Mouse (Mus musculus): ENCODE measurements at regions not wholly inside any gene's neighbourhood (a gene's known extent, or its start where the extent isn't known, plus 50 kb on each side); places are given as distances from the start of the nearest gene placed in this dataset.

- no peak for DNase-seq (ENCODE audit: low spot score)
Observed at GRCm38 (mm10) chr4:99348674-99349073, 53.0 kb downstream of the Gm12689 start.

DNA sequence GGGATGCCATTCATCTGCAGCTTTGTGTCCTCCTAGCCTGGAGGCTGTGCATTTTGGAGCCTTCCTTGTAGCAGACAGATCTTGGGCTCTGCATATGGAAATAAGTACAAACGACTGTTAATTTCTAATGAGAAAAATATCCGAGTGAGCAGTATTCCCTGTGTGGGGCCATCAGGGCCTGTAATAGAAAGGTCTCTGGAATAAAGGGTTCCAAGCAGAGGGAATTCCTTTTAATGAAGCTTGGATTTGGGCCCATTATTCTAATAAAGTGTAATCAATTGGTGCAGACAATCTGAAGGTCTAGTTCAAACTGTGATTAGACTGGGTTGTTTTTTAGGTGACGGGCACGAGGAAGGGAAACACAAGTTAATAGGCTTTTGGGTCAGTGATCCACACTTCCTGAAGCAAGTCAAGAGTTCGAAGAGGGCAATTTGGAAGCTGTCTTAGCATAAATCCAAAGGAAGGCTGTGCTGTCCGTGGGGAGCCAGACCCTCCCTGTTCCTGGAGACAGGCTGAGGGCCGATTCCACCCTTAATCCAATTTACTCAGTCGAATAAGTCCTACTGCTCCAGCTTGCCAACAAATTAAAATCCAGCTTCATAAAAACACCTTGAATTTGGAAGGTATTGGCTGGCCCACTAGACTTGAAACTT is 57.5 kb downstream of the Gm12689 start:
- no peak for DNase-seq (ENCODE audit: low spot score)

DNA sequence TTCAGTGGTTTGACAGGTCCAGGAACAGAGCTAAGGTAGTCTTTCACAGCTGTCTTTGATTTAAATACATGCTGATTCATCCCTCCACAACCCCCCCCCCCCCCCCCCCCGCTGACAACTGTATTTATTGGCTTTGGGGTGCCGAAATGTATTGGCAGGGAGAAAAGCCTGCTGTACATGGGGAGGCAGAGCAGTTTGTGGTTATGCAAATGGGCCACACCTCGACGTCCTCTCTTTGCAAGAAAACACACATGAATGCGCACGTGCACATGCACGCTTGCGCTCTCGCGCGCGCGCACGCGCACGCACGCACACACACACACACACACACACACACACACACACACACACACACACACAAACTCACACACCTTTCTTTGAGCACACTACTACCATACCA is 58.5 kb downstream of the Gm12689 start:
- no peak for DNase-seq (ENCODE audit: low spot score)

- no peak for DNase-seq (ENCODE audit: low spot score)
Observed at GRCm38 (mm10) chr4:99354835-99355234, 59.1 kb downstream of the Gm12689 start.

- no peak for DNase-seq (ENCODE audit: low spot score)
Observed at GRCm38 (mm10) chr4:99368036-99368435, 72.3 kb downstream of the Gm12689 start.

- DNase-seq (ENCODE audit: low spot score): no peak
Observed at GRCm38 (mm10) chr4:99371162-99371561, 75.5 kb downstream of the Gm12689 start.

- DNase-seq (ENCODE audit: low spot score): no peak
Observed at GRCm38 (mm10) chr4:99376171-99376570, 80.5 kb downstream of the Gm12689 start.

- no peak for DNase-seq (ENCODE audit: low spot score)
Observed at GRCm38 (mm10) chr4:99376911-99377310, 81.2 kb downstream of the Gm12689 start.

DNA sequence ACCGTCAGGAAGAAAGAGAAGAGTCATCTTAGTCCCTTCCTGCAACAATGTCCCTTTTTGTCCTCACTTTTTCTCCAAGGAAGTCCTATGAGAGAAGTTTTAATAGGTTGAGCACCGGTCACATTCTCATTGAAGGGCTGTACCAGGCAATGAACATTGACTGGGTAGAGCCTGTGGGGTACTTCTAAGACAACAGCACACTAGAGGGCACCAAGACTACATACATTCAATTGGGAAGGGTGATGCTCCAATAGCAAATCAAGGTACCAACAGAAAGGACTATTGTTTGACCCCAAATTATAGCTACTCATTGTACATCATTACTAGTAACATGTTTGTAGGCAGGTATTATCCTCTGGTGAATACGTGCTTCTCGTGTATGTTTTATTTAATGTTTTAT is 84.3 kb downstream of the Gm12689 start:
- DNase-seq (ENCODE audit: low spot score): no peak

GRCm38 (mm10) chr4:99385381-99385780 is 89.7 kb downstream of the Gm12689 start:
- DNase-seq (ENCODE audit: low spot score): no peak

DNA sequence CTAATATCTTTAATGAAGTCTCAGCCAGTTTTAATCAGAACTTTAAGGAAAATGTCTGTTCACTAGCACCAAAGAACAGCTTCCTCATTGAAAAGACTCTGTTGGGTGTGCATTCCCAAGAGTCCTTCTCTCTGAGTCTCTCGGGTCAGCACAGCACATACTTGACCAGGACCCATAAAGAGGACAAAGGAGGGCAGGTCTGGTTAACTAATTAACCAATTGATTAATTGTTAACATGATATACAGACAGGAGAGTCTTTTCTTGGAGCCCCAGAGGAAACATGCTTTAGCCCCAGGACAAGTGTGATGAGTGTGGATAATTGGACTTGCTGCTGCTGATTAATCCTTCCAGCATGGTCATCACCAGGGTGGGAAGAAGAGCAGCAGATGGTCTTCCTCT is 93.7 kb downstream of the Gm12689 start:
- no peak for DNase-seq (ENCODE audit: low spot score)

DNA sequence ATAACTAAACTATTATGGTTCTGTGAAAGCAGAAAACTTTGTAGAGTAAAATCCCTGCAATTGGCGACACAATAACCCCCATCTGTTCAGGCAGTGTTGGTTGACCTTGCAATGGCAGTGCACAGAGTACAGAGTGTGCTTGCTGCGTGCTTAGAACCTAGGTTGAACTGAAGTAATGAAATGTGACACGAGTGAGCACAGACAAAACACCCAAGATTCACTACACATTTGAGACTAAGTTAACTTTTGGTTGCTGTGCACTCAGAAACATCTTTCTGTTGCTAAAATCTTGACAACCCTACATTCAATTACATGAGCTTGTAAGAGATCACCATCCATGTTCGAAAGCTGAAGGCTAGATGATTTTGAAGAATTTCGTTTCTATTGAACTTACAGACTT is 97.3 kb downstream of the Gm12689 start:
- DNase-seq (ENCODE audit: low spot score): no peak

DNA sequence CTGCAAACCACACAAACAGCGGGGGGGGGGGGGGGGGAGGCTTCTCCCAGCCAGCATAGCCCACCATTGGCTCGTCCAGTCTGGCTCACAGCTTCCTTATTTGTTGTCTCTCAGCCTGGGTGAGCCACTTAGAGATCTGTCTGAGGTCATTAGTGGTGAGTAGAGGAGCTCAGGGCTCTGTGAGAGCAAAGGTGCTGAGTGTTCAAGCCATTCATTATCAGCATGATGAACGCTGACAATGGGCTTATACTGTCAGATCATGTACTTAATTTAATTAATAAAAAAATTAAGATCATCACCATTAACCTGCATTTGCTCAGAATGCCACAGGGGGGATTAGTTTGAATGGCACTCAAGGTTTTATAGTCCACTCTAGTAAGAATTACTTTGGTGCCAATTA is 98.5 kb downstream of the Gm12689 start:
- no peak for DNase-seq (ENCODE audit: low spot score)

DNA sequence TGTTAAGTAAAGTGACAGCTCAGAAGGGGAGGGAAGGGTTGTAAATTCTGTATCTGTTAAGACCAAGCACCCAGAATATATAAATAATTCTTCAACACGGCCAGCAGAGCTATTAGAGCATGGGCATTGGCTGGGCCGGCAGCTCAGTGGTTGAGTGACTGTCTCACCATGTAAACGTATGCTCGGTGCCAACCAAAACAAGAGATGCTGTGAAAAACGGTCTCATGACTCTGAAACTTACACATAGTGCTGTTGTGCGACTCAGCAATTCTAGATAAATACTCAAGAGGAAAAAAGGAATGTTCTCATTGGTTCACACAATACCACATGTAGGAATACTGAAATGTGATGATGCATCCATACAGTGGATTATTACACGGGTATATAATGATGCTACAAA is 111.8 kb downstream of the Gm12689 start:
- no peak for DNase-seq (ENCODE audit: low spot score)

- no peak for DNase-seq (ENCODE audit: low spot score)
Observed at GRCm38 (mm10) chr4:99423449-99423848, 127.7 kb downstream of the Gm12689 start.

DNA sequence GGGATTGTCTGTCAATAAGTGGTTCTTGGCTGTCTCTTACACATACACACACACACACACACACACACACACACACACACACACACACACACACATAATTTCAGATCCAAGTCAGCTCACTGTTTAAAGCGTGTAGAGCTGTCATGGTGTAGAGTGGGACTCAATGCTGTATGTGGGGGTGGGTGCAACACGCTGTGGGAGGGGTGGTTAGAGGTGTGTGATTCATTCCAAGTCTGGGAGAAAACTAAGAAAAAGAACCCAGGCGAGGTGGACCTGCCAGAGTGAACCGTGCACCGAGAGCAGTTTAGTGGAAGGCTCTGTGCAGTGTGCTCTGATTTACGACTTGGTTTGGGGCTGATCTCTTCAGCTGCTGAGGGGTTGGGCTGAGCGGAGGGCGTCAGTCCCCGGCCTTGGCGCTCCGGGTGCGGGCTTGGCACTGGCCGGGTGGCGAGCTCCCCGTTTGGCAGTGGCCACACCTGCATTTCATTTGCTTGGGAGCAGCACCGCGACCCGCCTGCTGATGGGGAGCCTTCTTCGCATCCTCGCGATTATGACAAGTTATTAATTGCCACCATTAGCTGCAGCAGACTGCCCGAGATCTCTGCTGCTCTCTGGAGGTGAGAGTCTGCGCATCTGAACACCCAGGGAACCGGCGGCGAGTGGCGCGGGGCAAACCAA is 149.5 kb downstream of the Gm12689 start:
- DNase-seq (ENCODE audit: low spot score): no peak

DNA sequence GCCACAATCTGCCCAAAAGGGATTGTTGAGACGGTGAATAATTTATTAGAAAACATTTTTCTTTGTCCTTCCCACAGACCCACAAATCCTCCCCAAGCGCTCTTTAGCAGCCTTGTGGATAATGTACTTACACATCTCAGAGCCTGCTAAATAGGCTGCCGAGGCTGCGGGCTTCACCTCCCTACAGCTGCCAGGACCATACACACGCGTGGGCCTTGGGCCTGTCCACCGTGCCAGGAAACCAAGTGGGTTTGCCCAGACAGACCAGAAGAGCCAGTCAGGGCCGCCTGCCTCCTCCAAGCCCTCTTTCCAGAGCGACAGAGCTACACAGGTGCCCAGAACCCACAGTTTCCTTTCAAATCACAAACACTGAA is 150.0 kb downstream of the Gm12689 start:
- DNase-seq (ENCODE audit: low spot score): no peak

GRCm38 (mm10) chr4:99458984-99459383 is 163.3 kb downstream of the Gm12689 start:
- no peak for DNase-seq (ENCODE audit: low spot score)

DNA sequence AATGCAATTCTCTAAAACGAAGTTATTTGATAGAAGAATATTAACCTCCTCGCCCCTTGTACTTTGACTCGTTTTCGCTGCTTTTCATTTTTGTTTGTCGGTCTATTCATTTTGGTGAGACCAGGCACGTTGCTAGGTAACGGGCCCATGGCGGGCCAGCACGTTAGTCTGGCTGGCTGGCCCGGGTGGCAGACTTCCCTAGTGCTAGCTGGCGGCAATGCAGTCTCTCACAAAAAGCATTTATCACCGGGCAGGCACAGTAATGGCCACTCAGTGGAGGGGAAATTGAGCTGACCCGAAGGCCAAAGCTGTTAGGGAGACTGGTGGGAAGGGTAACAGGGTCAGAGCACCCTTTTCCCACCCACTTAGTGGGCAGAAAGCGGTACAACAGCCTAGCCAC is 163.7 kb downstream of the Gm12689 start:
- no peak for DNase-seq (ENCODE audit: low spot score)

- no peak for DNase-seq (ENCODE audit: low spot score)
Observed at GRCm38 (mm10) chr4:99465493-99465892, 169.8 kb downstream of the Gm12689 start.

- no peak for DNase-seq (ENCODE audit: low spot score)
Observed at GRCm38 (mm10) chr4:99475701-99476218, 180.1 kb downstream of the Gm12689 start.

GRCm38 (mm10) chr4:99484271-99484670 is 171.8 kb upstream of the Foxd3 start:
- DNase-seq (ENCODE audit: low spot score): no peak

DNA sequence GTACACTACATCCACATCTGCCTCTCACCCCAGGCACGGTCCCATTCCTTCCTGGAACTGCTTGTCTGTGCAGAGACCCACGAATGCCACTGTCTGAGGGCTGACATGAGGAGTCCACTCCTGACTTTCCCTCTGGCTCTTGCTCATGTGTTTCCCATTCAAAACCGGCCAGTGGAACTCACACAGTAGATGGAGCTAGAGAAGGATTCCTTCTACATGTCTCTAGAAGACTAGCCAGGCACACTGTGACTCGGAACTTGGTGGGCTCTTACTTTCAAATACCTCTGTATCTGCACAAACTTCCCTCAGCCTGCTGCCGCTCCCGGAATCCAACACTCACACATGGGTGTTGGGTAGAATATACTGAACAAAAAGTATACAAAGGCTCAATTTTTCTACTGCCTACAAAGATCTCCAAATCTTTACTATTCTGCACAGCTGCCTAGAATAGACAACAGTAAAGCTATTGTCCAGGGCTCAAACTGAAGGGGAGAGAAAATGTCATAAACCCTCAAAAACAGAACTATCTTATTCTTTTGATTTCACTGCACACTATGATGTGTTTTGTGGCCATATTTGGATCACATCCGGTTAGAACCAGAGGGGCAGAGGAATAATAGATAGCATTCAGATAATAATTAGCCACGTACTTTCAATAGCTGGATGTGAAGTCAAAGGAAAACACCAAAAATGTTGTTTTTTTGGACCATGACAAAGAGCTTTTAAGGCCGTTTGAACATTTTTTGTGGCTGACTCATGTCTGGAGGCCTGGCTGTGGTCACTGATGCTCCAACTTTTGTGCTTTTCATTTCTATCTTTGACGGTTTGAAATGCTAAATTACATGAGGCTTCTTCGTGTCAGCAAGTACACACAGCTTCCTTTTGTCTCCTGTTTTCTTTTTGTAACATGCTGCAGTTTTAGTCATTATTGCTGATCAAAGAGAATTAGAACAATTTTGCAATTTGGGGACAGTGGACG is 164.3 kb upstream of the Foxd3 start:
- DNase-seq (ENCODE audit: low spot score): no peak

All from ovary, postnatal 10 days (tissue).